Mouse (Mus musculus) embryo, embryonic 10.5 days (tissue): ENCODE results near the gene Olfr1054.
"Not testable (repeated sequence)": the region's sequence is repeated elsewhere in the genome, so short reads cannot be mapped to it uniquely, and the experiment has no call there.

Experiments
- DNase-seq: peaks from one replicate; pipeline ENCODE4 v3.0.0-alpha.2; 2015; ENCODE audit warnings: low spot score

Olfr1054 gene

DNA sequence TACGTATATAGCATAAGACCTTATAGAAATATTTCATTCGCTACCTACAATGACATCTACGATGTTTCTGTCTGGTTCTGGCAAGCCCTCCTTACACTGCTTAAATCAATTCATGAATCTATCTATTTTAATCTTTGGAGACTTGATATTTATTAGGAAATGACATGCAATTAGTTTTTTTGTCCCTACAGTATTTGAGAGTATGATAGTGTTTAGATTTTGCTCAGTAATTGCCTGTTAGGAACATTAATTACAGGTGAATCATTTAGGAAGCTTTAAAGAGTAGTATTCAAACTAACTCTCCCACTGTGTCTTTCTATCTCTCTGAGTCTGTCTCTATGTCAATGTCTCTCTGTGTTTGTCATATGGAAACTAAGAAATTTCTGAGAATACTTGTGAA lies at the start of gene Olfr1054:
Gene Olfr1054, minus strand, starts transcription at position 101 of the 400 bp plus-strand sequence.
- DNase-seq, result no peak

DNA sequence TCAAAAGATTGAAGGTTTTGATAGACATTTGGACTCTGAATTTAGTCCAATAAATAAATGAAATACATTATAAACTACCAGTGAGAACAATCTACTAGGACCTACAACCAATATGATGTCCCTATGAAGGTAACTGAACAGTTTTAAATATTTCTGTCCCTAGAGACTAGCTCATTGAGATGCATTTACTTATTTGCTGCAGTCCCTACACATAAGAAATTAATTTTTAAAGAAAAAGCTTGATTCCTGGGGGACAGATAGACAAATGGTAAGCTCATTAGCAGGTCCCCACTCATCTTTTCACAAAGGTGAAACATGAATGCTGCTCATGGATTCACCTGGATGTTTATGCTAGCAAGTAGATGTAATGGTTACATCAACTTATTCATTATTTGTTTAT lies 43.1 kb upstream of the Olfr1054 start, which contains the start of gene Olfr1057:
Gene Olfr1057, minus strand, starts transcription at position 101 of the 400 bp plus-strand sequence.
- DNase-seq, result no peak

DNA sequence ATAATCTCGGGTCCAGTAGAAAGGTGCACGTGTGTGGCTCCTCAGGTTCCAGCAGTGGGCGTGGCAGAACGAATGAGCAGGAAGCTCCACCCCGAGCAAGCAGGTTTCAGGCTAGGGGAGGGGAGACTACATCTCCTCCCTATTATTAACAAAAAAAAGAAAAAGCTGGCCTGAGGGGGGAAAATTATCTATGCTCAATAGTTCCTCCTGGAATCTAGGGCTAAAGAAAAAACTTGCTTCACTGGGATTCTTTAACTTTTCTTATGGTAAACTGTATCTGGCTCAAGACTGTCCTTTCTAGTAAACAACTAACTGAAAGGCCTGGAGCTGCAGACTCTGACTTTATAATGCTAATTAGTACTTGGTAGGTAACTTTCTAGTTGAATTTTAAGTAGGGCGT lies 31.1 kb upstream of the Olfr1054 start:
- DNase-seq, result not testable (repeated sequence)

DNA sequence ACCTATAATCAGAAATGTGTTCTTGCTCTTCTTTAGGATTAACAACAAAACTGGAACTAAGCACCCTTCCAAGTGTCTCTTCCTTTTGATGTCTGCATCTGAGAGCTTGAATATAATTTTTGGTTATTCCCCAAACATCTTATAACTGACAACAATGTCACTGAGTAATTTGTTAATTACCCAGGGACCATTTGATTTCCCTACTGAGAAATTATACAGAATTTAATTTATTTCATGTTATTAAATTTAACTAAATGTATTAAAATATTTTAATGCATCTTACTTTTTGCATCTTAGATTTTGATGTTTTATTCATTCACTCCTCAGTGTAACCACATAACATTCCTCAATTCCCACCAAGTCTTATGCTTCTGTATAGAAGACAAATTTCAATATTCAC lies 27.1 kb upstream of the Olfr1054 start, which contains the start of gene Olfr1056:
Gene Olfr1056, minus strand, starts transcription at position 101 of the 400 bp plus-strand sequence.
- DNase-seq, result no peak

DNA sequence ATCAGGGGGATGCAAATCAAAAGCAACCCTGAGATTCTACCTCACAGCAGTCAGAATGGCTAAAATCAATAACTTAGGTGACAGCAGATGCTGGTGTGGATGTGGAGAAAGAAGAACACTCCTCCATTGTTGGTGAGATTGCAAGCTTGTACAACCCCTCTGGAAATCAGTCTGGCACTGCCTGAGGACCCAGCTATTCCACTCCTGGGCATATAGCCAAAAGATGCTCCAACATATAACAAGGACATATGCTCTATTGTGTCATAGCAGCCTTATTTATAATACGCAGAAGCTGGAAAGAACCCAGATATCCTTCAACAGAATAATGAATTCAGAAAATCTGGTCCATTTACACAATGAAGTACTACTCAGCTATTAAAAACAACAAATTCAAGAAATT lies 16.5 kb upstream of the Olfr1054 start:
- DNase-seq, result not testable (repeated sequence)

DNA sequence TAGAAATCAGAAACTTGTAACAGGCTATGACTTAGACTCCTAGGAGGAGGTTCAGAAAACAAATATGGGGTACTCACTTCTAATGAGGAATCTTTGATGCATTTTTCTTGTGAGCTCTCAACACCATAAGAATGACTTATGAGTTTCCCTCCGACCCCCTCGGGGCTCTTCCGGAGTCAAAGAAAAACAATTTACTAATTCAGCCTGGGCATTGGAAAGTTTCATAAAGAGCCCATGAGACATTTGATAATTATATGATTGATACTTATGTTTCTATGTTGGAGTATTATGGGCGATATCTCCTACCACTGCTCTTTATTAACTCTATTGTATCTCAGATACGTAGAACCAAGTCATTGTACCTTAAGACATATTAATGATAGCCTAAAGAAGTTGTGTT lies 15.0 kb upstream of the Olfr1054 start, which contains the start of gene Olfr1055:
Gene Olfr1055, minus strand, starts transcription at position 101 of the 400 bp plus-strand sequence.
- no peak for DNase-seq

DNA sequence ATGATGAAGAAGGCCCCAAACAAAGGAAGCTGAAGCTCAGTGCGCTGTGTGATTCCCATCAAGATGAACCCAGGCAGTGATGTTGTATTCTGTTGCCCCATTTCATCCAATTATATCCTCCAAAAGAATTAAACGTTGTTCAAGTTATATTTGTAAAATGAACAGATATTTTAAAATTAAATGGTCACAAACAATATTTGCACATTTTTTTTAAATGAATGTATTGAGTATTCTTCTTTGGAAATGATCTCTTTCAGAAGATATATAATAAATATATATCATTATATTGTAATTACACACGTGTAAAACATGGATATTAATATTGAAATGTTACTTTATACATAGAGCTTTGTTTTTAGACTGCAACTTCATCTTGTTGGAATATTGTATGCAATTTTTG lies 20.0 kb downstream of the Olfr1054 start, which contains the start of gene Olfr1053:
Gene Olfr1053, minus strand, starts transcription at position 101 of the 400 bp plus-strand sequence.
- no peak for DNase-seq

DNA sequence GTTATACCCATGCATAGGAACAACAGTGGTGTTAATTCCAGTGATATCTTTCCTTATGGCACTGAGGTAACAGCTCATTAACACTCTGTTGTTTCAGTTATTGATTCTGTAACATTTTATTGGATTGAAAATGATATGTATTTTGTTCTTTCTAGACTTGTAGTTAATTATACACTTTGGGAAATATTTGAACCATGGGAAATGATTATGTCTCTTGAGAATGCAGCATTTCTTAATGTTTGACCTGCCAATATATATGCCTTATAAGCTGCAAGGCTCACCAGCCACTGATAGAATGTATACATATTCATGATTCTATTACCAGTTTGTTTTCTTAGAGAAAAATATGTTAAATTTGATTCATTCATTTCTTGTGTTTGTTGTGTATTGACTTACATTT lies 43.1 kb downstream of the Olfr1054 start, which contains the start of gene Olfr1052:
Gene Olfr1052, plus strand, starts transcription at position 301 of the 400 bp plus-strand sequence.
- no peak for DNase-seq
